Mouse (Mus musculus): Measurements from ENCODE around the gene Uba3.

Gene Uba3

GRCm38 (mm10) chr6:97210191-97210961 is 4.9 kb upstream of the Uba3 start, which contains the start of gene Arl6ip5:
TSS of gene Arl6ip5 (plus strand) at chr6:97210689.
- DNase-seq (ENCODE audit: low spot score in 2 of 2), result peak; percentile 91 to 92

DNA sequence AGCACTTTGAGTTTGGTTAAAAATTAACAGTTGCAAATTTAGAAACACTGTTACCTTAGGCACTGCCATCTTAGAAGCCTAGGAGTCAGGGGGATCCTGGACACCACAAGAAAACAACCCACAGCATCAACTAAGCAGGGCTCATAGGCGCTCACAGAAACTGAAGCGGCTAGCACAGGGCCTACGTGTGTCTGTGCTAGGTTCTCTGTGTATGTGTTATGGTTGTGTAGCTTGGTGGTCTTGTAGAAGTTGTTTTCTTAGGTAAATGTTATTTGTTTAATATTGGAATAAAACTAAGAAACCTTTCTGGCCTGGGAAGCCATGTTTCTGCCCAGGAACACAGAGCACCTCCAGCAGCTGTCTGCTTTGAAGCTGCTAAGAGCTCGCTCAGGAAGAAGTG is 4.3 kb upstream of the Uba3 start:
- no peak for DNase-seq (ENCODE audit: low spot score in 2 of 2)

DNA sequence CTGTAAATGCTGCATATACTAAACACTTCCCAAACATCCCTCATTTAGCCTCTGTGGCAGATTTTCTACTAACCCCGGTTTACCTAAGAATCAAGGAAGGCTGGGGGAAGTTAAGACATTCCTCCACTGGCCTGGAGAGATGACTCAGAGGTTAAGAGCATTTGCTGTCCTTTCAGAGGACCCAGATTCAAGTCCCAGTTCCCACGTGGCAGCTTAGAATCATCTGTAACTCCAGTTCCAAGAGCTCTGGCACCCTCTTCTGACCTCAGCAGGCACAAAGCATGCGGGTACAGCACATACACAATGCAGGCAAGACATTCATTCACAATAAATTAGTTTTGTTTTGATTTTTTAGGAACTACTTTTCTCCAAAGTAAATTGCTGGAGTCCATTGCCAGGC is 3.8 kb upstream of the Uba3 start:
- no peak for DNase-seq (ENCODE audit: low spot score in 2 of 2)

DNA sequence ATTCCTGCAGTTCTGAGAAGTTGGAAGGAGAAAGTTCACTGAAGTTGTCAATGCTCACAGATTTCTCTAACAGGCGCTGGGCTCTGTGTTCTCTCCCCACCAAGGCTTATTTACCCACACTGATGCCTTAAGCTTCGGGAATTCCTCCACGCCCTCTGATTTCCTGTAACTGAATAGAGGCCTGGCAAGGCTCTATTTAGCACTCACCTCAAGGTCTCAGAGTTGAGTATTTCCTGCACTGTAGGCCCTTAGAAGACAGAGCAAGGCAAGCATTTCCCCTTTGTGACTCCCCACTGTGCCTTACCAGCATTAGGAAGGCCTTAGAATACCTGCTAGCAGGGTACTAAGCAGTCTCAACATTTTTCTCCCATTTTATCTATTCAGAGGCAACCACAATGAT is 3.0 kb upstream of the Uba3 start:
- no peak for DNase-seq (ENCODE audit: low spot score in 2 of 2)

DNA sequence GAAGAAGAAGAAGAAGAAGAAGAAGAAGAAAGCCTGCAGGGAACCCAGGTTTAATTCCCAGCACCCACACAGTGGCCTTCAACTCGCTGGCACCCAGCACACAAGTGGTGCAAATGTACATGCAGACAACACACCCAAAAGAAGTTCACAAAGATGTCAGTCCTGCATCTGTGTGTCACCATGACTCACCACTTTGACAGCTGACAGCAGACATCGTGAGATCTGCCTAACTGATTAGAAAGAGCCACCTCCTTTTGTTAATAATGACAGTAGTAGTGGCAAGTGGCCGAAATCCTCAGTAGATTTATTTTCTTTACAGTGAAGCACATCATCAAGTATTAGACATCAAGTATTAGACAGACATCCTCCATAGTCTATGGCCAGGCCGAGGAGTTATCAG is 1.6 kb upstream of the Uba3 start:
- DNase-seq (ENCODE audit: low spot score in 2 of 2), result no peak

DNA sequence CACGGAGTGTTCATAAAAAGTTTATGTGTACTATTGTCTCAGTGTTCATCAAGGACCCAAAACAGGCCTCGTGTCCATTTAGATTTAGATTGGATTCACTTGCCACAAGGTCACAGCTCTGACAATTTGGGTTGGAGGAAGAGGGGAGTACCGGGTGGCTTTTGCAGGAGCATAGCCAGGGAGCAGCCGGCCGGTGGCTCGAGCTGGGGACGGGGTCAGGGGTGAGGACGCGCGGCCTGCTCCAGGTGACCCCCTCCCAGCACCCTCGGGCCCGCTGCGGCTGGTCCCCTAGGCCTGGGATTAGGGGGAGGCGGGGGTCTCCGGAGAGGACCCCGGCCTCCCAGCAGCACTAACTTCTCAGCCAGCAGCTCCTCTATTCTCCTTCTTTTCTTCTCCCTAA is 495 bp downstream of the Uba3 start:
- DNase-seq (ENCODE audit: low spot score in 2 of 2), result peak in 1 of 2 experiments; percentile 21

GRCm38 (mm10) chr6:97204252-97204869 is 1.1 kb downstream of the Uba3 start:
- no peak for DNase-seq (ENCODE audit: low spot score in 2 of 2)

GRCm38 (mm10) chr6:97202477-97202876 is 3.0 kb downstream of the Uba3 start:
- no peak for DNase-seq (ENCODE audit: low spot score in 2 of 2)

- no peak for DNase-seq (ENCODE audit: low spot score in 2 of 2)
Observed at GRCm38 (mm10) chr6:97200437-97200836, 5.0 kb downstream of the Uba3 start.

GRCm38 (mm10) chr6:97179367-97179828 is 26.0 kb downstream of the Uba3 start:
- DNase-seq (ENCODE audit: low spot score in 2 of 2), result peak; percentile 58 to 68

DNA sequence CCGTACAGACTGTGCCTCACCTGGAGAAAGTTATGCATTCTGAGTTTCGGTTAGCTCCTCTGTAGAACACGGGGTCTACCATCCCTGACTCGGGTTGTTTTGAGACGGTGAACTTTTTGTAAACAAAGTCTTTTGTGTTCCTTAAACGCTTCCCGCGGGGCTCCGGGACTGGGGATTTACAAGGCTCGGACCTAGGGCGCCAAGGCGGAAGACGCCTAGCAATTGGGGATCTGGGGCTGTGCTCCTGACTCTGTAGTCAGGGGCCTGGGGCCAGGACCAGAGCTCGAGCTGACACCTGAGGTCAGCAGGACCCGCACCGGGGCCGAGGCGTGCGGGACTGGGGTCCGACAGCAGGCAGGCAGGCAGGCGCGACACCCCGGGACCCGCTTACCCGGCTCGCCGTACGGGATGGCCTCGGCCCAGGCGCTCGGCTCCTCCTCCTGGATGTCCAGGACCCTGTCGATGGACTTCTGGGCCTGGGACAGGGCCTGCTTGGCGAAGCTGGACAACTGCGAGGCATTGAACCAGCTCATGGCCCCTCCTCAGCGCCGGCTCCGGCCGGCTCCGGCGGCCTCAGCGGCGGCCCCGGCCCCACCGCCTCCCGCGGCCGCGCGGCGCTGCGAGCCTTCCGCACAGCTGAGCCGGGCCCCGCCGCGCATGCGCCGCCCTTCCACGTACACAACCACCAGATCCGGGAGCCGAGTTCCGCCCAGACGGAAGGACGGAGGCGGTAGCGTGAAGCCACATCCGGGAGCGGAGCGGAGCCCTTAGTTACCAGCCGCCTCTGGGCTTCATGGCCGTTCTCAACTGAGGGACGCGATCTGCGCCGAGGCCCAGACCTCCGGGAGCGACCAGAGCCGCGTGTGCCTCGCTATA is 26.7 kb downstream of the Uba3 start, which contains the start of gene Tmf1:
Tmf1 (minus strand) TSS at position 632 of the 876 bp plus-strand sequence.
- peak; percentile 97 for DNase-seq (ENCODE audit: low spot score in 2 of 2)

DNA sequence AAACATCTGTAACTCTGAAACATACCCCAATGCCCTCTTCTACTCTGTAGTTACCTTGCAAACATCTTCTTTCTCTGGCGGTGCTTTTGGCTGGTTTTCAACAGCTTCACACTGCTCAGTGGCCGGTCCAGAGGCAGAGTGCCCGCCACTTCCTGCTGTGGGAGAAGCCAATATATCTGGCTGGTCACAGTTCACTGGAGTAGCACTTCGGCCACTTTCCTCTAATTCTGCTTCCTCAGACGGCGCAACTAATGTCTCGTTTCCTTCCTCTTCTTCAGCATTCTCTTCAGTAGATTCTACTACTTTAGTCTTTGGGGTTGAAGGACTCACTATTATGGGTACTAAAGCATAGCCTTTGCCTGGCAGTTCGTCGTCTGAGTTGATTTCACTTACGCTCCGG is 29.7 kb downstream of the Uba3 start:
- peak; percentile 31 to 33 for DNase-seq (ENCODE audit: low spot score in 2 of 2)

- no peak for DNase-seq (ENCODE audit: low spot score in 2 of 2)
Observed at GRCm38 (mm10) chr6:97150156-97150555, 55.3 kb downstream of the Uba3 start.

DNA sequence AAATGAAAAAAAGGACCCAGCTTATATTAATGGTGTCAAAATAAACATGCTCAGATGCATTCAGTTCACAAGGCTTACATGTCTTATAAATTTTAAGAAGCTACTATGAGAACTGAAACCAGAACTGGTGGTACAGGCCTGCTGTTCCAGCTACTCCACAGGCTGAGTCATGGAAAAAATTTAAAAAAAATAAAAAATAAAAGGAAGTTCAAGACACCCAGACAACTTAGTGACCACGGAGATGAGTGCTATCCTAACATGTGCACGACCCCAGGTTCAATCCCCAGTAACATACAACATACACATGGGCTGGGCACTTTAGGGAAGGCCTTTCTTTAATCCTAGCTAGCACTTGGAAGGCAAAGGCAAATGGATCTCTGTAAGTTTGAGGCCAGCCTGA is 55.7 kb downstream of the Uba3 start:
- no peak for DNase-seq (ENCODE audit: low spot score in 2 of 2)

- DNase-seq (ENCODE audit: low spot score in 2 of 2), result peak; percentile 76 to 77
Observed at GRCm38 (mm10) chr6:97148383-97149251, 56.8 kb downstream of the Uba3 start, which contains the start of gene Eogt. TSS of gene Eogt (minus strand) at chr6:97149182.

GRCm38 (mm10) chr6:97147755-97148382 is 57.6 kb downstream of the Uba3 start:
- no peak for DNase-seq (ENCODE audit: low spot score in 2 of 2)

- DNase-seq (ENCODE audit: low spot score in 2 of 2), result no peak
Observed at GRCm38 (mm10) chr6:97145156-97145555, 60.3 kb downstream of the Uba3 start.

DNA sequence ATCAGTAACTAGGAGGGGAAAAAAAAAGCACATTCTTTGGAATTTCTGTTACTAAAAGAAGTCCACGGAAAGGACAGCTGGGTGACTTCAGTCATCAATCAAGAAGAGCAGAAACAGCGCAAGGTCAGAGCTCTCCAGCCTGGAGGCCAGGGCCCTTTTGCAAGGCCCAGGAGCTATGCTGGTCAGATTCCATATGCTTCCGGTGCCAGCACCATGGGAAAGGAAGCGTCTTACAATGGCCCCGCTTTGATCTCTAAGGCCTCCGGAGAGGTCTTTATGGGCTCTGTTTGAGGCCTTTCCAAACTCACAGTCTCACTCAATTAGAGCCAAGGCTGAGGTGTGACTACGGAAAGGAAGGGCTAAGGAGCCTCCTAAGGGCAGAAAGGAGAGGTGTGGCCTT is 61.1 kb downstream of the Uba3 start:
- peak in 1 of 2 experiments; percentile 4 for DNase-seq (ENCODE audit: low spot score in 2 of 2)

DNA sequence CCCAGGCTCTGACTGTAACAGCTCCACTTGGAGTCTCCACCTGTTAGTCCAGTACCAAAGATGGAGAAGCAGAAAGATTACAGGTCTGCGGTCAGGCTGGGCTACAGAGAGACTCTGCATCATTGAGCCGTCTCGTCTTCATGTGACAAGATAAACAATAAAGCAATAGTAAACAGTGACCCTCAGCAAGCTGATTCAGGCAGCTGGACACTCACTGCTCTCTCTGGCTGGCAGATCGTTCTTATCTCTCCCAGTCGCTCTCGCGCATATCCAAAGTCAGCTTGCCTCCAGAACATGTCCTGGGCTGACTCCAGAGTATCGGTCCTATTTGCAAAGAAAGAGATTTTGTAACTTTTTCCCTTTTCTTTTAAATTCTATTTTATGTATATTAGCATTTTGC is 62.8 kb downstream of the Uba3 start:
- DNase-seq (ENCODE audit: low spot score in 2 of 2), result no peak

DNA sequence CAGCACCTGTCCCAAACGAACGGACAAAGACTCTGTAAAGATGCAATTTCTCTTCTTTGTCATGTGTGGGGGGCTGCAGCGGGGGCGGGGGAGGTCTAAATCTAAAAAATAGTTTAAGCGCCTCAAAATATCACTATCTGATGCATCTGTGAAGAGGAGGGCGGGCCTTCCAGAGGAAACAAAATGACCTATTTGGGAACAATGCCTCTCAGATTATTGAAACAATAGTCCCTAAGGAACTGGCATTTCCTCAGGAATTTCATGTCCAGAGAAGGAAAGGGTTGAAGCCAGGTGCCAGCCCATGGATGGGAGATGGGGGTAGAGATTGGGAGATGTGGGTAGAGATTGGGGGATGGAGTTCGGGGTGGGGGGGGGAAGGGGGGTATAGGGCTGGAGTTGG is 63.6 kb downstream of the Uba3 start:
- no peak for DNase-seq (ENCODE audit: low spot score in 2 of 2)
